Mouse (Mus musculus) liver, adult 2 months (tissue): Measurements from ENCODE around the gene Def6. TPM values are rescaled to one million over a fixed set of nuclear protein-coding genes. Genes with fewer than 3 reads are reported as not detected.

Source experiments
- DNase-seq: peaks from one replicate; pipeline ENCODE4 v3.0.0-alpha.2; 2011; ENCODE audit warnings: low read depth, low spot score; ENCODE audit errors: extremely low read depth
- H3K27ac ChIP-seq: fragments of 200-500 bp; replicated peaks from 2 replicates; pipeline ENCODE4 v1.5.1; 2012; ENCODE audit warnings: low read depth, mild to moderate bottlenecking, control low read depth, inconsistent platforms, low read length; ENCODE audit not compliant: insufficient read depth
- H3K27me3 ChIP-seq: fragments of 200-500 bp; 2 replicates; pipeline ENCODE4 v1.6.1; 2012; ENCODE audit warnings: mild to moderate bottlenecking, moderate library complexity, low read length, inconsistent platforms; ENCODE audit not compliant: control insufficient read depth, insufficient read depth
- H3K36me3 ChIP-seq: fragments of 200-500 bp; 2 replicates; pipeline ENCODE4 v1.6.1; 2012; ENCODE audit warnings: low read length, inconsistent platforms; ENCODE audit not compliant: control insufficient read depth, insufficient read depth
- H3K4me1 ChIP-seq: fragments of 200-500 bp; 2 replicates; pipeline ENCODE4 v1.6.1; 2011; ENCODE audit warnings: low read length; ENCODE audit not compliant: control insufficient read depth, insufficient read depth
- H3K4me3 ChIP-seq: fragments of 200-500 bp; 2 replicates; pipeline ENCODE4 v1.5.1; 2011; ENCODE audit warnings: low read depth, mild to moderate bottlenecking, control low read depth, low read length, moderate library complexity; ENCODE audit not compliant: insufficient read depth
- H3K79me2 ChIP-seq: fragments of 200-500 bp; 2 replicates; pipeline ENCODE4 v1.6.1; 2012; ENCODE audit warnings: inconsistent platforms, mild to moderate bottlenecking, low read length, moderate library complexity; ENCODE audit not compliant: control insufficient read depth, insufficient read depth
- H3K9ac ChIP-seq: fragments of 200-500 bp; 2 replicates; pipeline ENCODE4 v1.6.1; 2012; ENCODE audit warnings: low read depth, mild to moderate bottlenecking, control low read depth, inconsistent platforms, low read length
- CTCF ChIP-seq: fragments of 200-500 bp; IDR thresholded peaks from 2 replicates; pipeline ENCODE4 v1.5.1; 2011; ENCODE audit warnings: low read depth, low read length, control low read depth
- POLR2A ChIP-seq: fragments of 200-500 bp; IDR thresholded peaks from 2 replicates; pipeline ENCODE4 v1.6.1; 2011; ENCODE audit warnings: low read length, control low read depth; ENCODE audit not compliant: insufficient read depth; ENCODE audit errors: extremely low read depth
- WGBS: fragments of 180-500 bp; shearing (Covaris S2); methylation state at CpG from one replicate; pipeline ENCODE4 v1.1.7; 2018; 5-methylcytosine and 5-hydroxymethylcytosine counted together
- polyA plus RNA-seq: library from polyadenylated mRNA; depleted of rRNA; stranded (reverse); fragments of >200 nt; gene quantifications from 2 replicates; pipeline ENCODE4 v1.2.3, GENCODE M21; 2012
- total RNA-seq: library from RNA; depleted of rRNA; stranded (reverse); fragments of >200 nt; gene quantifications from 2 replicates; pipeline ENCODE4 v1.2.3, GENCODE M21; 2014

The Def6 gene
- total and polyA plus RNA-seq, 2 experiments = 0.28 to 0.31 TPM

DNA sequence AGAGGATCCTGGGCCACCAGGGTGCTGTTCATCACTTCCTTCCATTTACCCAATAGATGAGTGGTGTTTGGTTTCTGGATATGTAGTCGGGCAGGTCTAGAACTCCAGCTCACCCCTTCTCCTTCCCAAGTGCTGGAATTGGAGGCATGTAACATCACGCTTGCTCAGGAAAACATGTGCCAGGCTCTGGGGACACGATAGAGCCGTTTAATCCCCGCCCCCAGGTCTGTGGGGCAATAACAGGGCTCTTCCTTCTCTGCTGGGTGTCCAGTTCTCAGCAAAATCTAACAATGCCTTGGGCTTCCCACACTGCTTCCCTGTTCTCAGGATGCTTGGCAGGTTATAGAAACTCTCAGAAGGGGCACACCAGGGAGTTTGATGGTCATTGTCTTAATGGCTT, 29.8 kb downstream of the Def6 start:
- 0 out of 2 replicates have a peak overlapping the region, but pooled peaks have one; percentile 66 for H3K27ac ChIP-seq
- no peaks in the 10 kb centered on the region for H3K27me3 ChIP-seq
- no peaks in the 10 kb centered on the region for H3K36me3 ChIP-seq
- H3K4me3 ChIP-seq = no peak overlapping the region
- H3K4me1 ChIP-seq = peaks cover 38% of the 10 kb centered on the region
- TF ChIP-seq POLR2A (no peak), CTCF (no peak)
- no peak overlapping the region for H3K9ac ChIP-seq
- WGBS = 44% methylated on average over 5 of the region's 5 CpGs
- peaks cover 29% of the 10 kb centered on the region for H3K79me2 ChIP-seq
- no peak for DNase-seq

DNA sequence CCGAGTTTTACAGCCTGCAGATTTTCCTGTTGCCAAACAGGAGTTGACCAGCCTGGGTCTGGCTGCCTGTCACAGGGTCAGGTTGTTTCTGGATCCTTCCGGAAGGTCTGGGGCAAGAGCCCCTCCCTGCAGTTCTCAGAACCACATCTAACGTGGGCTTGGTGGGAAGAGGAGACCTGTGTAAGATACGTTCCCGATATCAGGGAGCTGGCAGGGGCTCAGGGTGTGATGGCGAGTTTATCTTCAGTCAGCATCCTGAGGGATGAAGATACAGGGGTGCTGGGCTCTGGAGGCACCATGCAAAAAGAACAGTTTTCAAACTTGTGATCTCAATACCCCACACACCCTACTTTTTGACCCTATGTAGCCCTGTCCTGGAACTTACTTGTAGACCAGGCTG, 30.3 kb downstream of the Def6 start:
- no peak for TF ChIP-seq POLR2A
- no peak for TF ChIP-seq CTCF
- no peak for DNase-seq
- Histone ChIP-seq H3K27ac (no peak overlapping the region), H3K36me3 (no peaks in the 10 kb centered on the region), H3K79me2 (peaks cover 32% of the 10 kb centered on the region), H3K4me1 (peaks cover 38% of the 10 kb centered on the region), H3K27me3 (no peaks in the 10 kb centered on the region), H3K4me3 (no peak overlapping the region), H3K9ac (no peak overlapping the region)
- 78% methylated on average over 6 of the region's 6 CpGs for WGBS

DNA sequence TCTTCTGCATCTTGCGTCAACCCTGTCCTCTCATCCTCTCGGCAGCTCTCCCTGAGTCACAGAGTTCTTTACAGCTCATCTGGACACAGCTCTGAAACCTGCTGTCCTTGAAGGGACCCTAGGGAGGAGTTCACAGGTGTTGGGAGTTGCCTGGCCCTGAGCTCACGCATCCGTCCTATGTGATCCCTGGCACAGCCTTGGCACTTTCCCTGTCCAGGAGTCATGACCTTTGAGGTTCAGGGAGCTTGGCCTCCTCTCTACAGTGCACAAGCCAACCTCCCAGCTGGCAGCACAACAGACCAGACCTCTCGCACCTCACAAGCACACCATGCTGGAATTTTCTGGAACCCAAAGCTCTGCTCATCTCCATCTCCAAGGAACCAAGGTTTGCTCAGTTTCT, 33.3 kb downstream of the Def6 start:
- Histone ChIP-seq H3K4me1 (peaks cover 33% of the 10 kb centered on the region), H3K9ac (no peak overlapping the region), H3K36me3 (no peaks in the 10 kb centered on the region), H3K79me2 (peaks cover 43% of the 10 kb centered on the region), H3K27ac (no peak overlapping the region), H3K4me3 (no peak overlapping the region), H3K27me3 (no peaks in the 10 kb centered on the region)
- peak; percentile 92 for DNase-seq
- TF ChIP-seq CTCF (no peak), POLR2A (no peak)
- 39% methylated on average over 5 of the region's 5 CpGs for WGBS

DNA sequence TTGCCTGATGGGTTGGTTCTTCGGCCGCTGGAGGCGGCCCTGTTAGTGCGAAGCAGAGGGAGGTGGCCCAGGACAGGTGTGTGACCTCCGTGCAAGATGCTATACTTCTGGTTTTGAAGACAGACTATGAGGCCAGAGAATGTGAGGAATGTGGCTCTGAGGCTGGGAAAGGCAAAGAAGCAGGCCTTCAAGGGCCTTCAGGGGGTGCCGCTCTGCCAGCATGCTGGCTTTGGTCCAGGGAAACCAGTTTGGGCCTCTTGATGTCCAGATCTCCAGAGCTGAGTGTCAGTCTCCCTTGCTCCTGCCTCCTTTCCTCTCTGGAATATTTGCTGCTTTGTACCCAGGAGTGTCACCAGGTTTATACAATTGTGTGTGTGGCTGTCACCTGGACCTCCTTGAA, 34.7 kb downstream of the Def6 start:
- DNase-seq = no peak
- Histone ChIP-seq H3K27me3 (no peaks in the 10 kb centered on the region), H3K27ac (no peak overlapping the region), H3K36me3 (no peaks in the 10 kb centered on the region), H3K4me1 (peaks cover 27% of the 10 kb centered on the region), H3K79me2 (peaks cover 47% of the 10 kb centered on the region), H3K4me3 (no peak overlapping the region), H3K9ac (no peak overlapping the region)
- TF ChIP-seq POLR2A (no peak), CTCF (no peak)
- 91% methylated on average over 6 of the region's 6 CpGs for WGBS

DNA sequence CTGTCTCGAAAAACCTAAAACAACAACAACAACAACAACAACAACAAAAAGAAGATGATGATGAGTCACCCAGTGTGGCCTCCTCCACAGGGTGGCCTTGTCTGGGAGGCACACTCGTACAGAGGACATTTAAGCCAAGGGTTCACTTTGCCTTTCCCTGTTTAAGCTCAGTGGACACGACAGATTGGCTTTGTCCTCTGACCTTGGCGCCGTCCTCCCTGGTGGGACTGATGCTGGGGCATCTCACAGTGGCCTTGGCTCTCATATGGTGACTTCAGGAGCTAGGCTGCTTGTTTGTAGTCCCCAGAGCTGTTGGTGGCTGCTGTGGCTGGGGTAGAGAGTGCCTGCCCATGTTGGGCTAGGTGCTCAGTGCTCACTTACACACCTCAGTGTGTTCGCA, 36.6 kb downstream of the Def6 start:
- Histone ChIP-seq H3K27ac (no peak overlapping the region), H3K27me3 (no peaks in the 10 kb centered on the region), H3K4me3 (no peak overlapping the region), H3K79me2 (peaks cover 37% of the 10 kb centered on the region), H3K36me3 (no peaks in the 10 kb centered on the region), H3K4me1 (peaks cover 24% of the 10 kb centered on the region), H3K9ac (no peak overlapping the region)
- WGBS = 73% methylated on average over 6 of the region's 6 CpGs
- TF ChIP-seq CTCF = no peak
- no peak for TF ChIP-seq POLR2A
- DNase-seq = no peak

DNA sequence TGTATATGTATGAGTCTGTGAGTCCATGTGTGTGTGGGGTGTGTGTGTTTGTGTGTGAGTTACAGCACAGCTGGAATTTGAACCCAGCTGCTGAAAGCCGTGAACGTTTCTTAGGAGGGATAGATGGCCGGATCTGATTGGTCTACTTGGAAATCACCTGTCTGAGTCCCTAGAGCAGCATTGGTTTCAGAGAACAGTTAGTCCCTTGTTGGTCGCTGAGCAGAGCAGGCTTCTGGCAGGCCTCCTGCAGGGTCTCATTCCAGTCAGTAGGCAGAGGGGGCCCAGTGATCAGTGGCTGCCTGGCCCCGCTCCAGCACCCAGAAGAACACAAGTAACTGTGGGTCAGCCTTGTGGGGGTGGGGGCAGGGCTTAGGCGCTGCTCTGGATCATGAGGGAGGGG, 37.1 kb downstream of the Def6 start:
- H3K36me3 ChIP-seq = no peaks in the 10 kb centered on the region
- DNase-seq = peak; percentile 50
- H3K27me3 ChIP-seq = no peaks in the 10 kb centered on the region
- peaks cover 24% of the 10 kb centered on the region for H3K4me1 ChIP-seq
- TF ChIP-seq CTCF = no peak
- no peak for TF ChIP-seq POLR2A
- WGBS = 48% methylated on average over 6 of the region's 6 CpGs
- H3K9ac ChIP-seq = no peak overlapping the region
- no peak overlapping the region for H3K4me3 ChIP-seq
- H3K79me2 ChIP-seq = peaks cover 37% of the 10 kb centered on the region
- no peak overlapping the region for H3K27ac ChIP-seq
